Mouse (Mus musculus) myocyte (in vitro differentiated cells): ENCODE results near the gene Gm15085. TPM values are rescaled to one million over a fixed set of nuclear protein-coding genes. Genes with fewer than 3 reads are reported as not detected.
"Not testable (repeated sequence)": the region's sequence is repeated elsewhere in the genome, so short reads cannot be mapped to it uniquely, and the experiment has no call there.

ENCODE experiments used
- H3K27me3 ChIP-seq: one replicate; pipeline ENCODE4 v1.6.1; 2011; ENCODE audit not compliant: control insufficient read depth, insufficient read depth, insufficient read length
- H3K36me3 ChIP-seq: one replicate; pipeline ENCODE4 v1.6.1; 2011; ENCODE audit not compliant: control insufficient read depth, insufficient read depth
- H3K4me2 ChIP-seq: one replicate; pipeline ENCODE4 v1.6.1; 2011; ENCODE audit warnings: low read depth, control low read depth
- H3K4me3 ChIP-seq: one replicate; pipeline ENCODE4 v1.5.1; 2011; ENCODE audit warnings: mild to moderate bottlenecking, control low read depth, moderate library complexity
- H3K79me2 ChIP-seq: one replicate; pipeline ENCODE4 v1.6.1; 2011; ENCODE audit not compliant: control insufficient read depth, insufficient read depth
- H3ac ChIP-seq: one replicate; pipeline ENCODE4 v1.6.1; 2011; ENCODE audit not compliant: control insufficient read depth, insufficient read length
- polyA plus RNA-seq: library from polyadenylated mRNA; unstranded; fragments of >200 nt; fragmentation: generic; extraction: Trizol; gene quantifications from one replicate; pipeline ENCODE4 v1.2.1, GENCODE M21; 2012; ENCODE audit warnings: missing spikeins

The Gm15085 gene
- polyA plus RNA-seq: not detected

DNA sequence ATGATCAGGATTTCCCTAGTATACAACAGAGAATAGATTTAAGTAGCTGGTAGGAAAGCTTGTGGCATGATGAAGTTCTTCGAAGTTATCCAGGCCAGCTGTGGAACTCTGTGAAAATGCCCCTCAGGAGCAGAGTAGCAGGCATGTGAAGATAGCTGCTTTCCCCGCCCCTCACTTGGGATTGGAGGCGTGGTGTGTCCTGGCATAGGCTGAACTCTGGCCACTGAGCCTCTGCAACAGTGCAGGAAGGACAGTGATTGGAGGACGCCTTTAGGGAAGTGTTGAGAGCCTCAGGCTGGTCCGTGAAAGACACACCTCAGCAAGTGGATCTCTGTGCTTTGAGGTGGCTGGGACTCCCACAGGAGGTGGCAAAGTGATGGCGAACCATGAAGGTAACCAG lies at the start of gene Gm15085:
TSS of gene Gm15085 (plus strand) at position 301 of the 400 bp plus-strand sequence.
- not testable (repeated sequence) for H3K27me3 ChIP-seq, H3K4me2 ChIP-seq, H3K36me3 ChIP-seq, H3K79me2 ChIP-seq, H3K4me3 ChIP-seq, H3ac ChIP-seq

Other genes starting within 250 kb of the Gm15085 start
- 0.37 TPM for gene Gm15093, start 175.2 kb upstream of the Gm15085 start, polyA plus RNA-seq
- 0.02 TPM for gene Gm10439, start 147.0 kb downstream of the Gm15085 start, polyA plus RNA-seq